Mouse (Mus musculus) lung, adult 10 weeks (tissue): Measurements from ENCODE around the gene AU022751. TPM values are rescaled to one million over a fixed set of nuclear protein-coding genes. Genes with fewer than 3 reads are reported as not detected.

Experiments
- polyA plus RNA-seq: library from polyadenylated mRNA; stranded (reverse); fragments of 350-450 nt; fragmentation: Illumina TruSeq; extraction: RNeasy Lipid Tissue Mini Kit (QIAGEN cat#74804); gene quantifications from one replicate; pipeline ENCODE4 v1.2.3, GENCODE M21; 2014; ENCODE audit warnings: low read depth, low replicate concordance; ENCODE audit not compliant: insufficient read depth

The AU022751 gene
- polyA plus RNA-seq: not detected

GRCm38 (mm10) chrX:6082954-6083680, at the start of gene AU022751:
AU022751 (minus strand) TSS chrX:6083419.

GRCm38 (mm10) chrX:6047066-6047935, 35.9 kb downstream of the AU022751 start, which contains the start of gene Nudt11:
Nudt11 (plus strand) TSS chrX:6047453.

Other genes with a start within 250 kb of the AU022751 start
- gene Nudt11, start 36.0 kb downstream of the AU022751 start, polyA plus RNA-seq: 1.0 TPM
- 1.1 TPM for gene Nudt10, start 89.6 kb upstream of the AU022751 start, polyA plus RNA-seq
- not detected for gene Bmp15, start 237.3 kb upstream of the AU022751 start, polyA plus RNA-seq